ENCODE assay signal across 14 mouse cellular contexts in genomic region chr6:37401928-37402327, GRCm38 (mm10). TPM values are rescaled to one million over a fixed set of nuclear protein-coding genes. Genes with fewer than 3 reads are reported as not detected.
DNase-seq lines count a peak whose midpoint lies in the region; ATAC-seq and TF ChIP-seq lines count a peak whose summit lies in the region.
"Had no signal": no experiment of that assay in that cellular context is flagged by ENCODE, and none has a peak within 500 bp of the region (broad histone marks: within the 10 kb centered on the region; RNA-seq: fewer than 3 reads in every experiment).

No protein-coding gene starts in this region.

- WGBS in heart, embryonic 13.5 days: 25% methylated on average over 7 of the region's 7 CpGs
- 23% methylated on average over 7 of the region's 7 CpGs for WGBS in lung, embryonic 15.5 days
- WGBS in kidney, postnatal 0 days: 15% methylated on average over 7 of the region's 7 CpGs
- WGBS in stomach, postnatal 0 days: 40% methylated on average over 7 of the region's 7 CpGs

- no peaks in the 10 kb centered on the region for H3K27me3 ChIP-seq in heart, embryonic 13.5 days (replicated peaks)
- H3K27me3 ChIP-seq in lung, embryonic 15.5 days: no peaks in the 10 kb centered on the region
- no peaks in the 10 kb centered on the region for H3K27me3 ChIP-seq in kidney, postnatal 0 days (ENCODE audit: insufficient read depth, low read length)
- H3K27me3 ChIP-seq in stomach, postnatal 0 days (ENCODE audit: control insufficient read depth, insufficient read depth, low read length): no peaks in the 10 kb centered on the region
- H3K27me3 ChIP-seq: liver, embryonic 13.5 days; megakaryocyte, embryonic 14.5 days had no signal

- DNase-seq in heart, adult 9 months (ENCODE audit: low spot score in 2 of 2): no peak
- DNase-seq in lung, postnatal 36 days: no peak
- peak; percentile 37 for DNase-seq in kidney, postnatal 0 days (ENCODE audit: low spot score)
- DNase-seq in stomach, postnatal 0 days (ENCODE audit: low spot score): no peak
- DNase-seq in layer of hippocampus, adult 11-12 months (ENCODE audit: low spot score): no peak
- DNase-seq: cerebellum, adult 9-10 months; embryo, embryonic 11 days; liver, embryonic 13.5 days; right cerebral cortex, postnatal 14 days; thymus, postnatal 25 days had no signal

- H3K4me2 ChIP-seq in heart, embryonic 13.5 days: peak overlapping the region; percentile 41; the same call in 1 of the 2 replicates
- no peak overlapping the region for H3K4me2 ChIP-seq in lung, embryonic 15.5 days
- H3K4me2 ChIP-seq in kidney, postnatal 0 days (ENCODE audit: low read length): no peak overlapping the region
- no peak overlapping the region for H3K4me2 ChIP-seq in stomach, postnatal 0 days (replicated peaks; ENCODE audit: low read depth)
- H3K4me2 ChIP-seq: liver, embryonic 13.5 days had no signal

- peak overlapping the region; percentile 37 for H3K9ac ChIP-seq in heart, embryonic 13.5 days
- no peak overlapping the region for H3K9ac ChIP-seq in lung, embryonic 15.5 days
- 0 out of 2 replicates have a peak overlapping the region, but pooled peaks have one; percentile 18 for H3K9ac ChIP-seq in kidney, postnatal 0 days (ENCODE audit: low read depth, low read length)
- no peak overlapping the region for H3K9ac ChIP-seq in stomach, postnatal 0 days (ENCODE audit: low read length)
- H3K9ac ChIP-seq: liver, embryonic 13.5 days had no signal

- TF ChIP-seq CTCF in kidney, postnatal 0 days (IDR thresholded peaks at IDR 0.05; ENCODE audit: low read depth): no peak
- TF ChIP-seq CTCF in stomach, postnatal 0 days (IDR thresholded peaks at IDR 0.05; ENCODE audit: low read depth): no peak

- ATAC-seq in heart, embryonic 13.5 days (ENCODE audit: extremely low read depth, insufficient number of reproducible peaks, low FRiP score, low TSS enrichment): no peak
- ATAC-seq in lung, embryonic 15.5 days (ENCODE audit: borderline replicate concordance, extremely low read depth, low FRiP score, low TSS enrichment): no peak
- no peak for ATAC-seq in kidney, postnatal 0 days (replicated peaks; ENCODE audit: low FRiP score, low read depth)
- ATAC-seq in stomach, postnatal 0 days (ENCODE audit: low FRiP score, low TSS enrichment): no peak

- no peak overlapping the region for H3K4me3 ChIP-seq in heart, embryonic 13.5 days
- no peak overlapping the region for H3K4me3 ChIP-seq in lung, embryonic 15.5 days
- H3K4me3 ChIP-seq in kidney, postnatal 0 days (replicated peaks; ENCODE audit: low read depth, low read length): no peak overlapping the region
- no peak overlapping the region for H3K4me3 ChIP-seq in stomach, postnatal 0 days (ENCODE audit: low read depth, low read length)
- H3K4me3 ChIP-seq: layer of hippocampus, adult 2 months; liver, embryonic 13.5 days; megakaryocyte, embryonic 14.5 days had no signal

- H3K27ac ChIP-seq in heart, embryonic 13.5 days (replicated peaks): peak overlapping the region; percentile 91
- peak overlapping the region; percentile 63 for H3K27ac ChIP-seq in lung, embryonic 15.5 days
- peak overlapping the region; percentile 66 for H3K27ac ChIP-seq in kidney, postnatal 0 days
- H3K27ac ChIP-seq in stomach, postnatal 0 days (replicated peaks): peak overlapping the region; percentile 65
- H3K27ac ChIP-seq: layer of hippocampus, adult 2 months; liver, embryonic 13.5 days had no signal

- peaks cover 8% of the 10 kb centered on the region for H3K36me3 ChIP-seq in heart, embryonic 13.5 days
- H3K36me3 ChIP-seq in lung, embryonic 15.5 days: no peaks in the 10 kb centered on the region
- H3K36me3 ChIP-seq in kidney, postnatal 0 days (ENCODE audit: insufficient read depth, low read length): no peaks in the 10 kb centered on the region
- H3K36me3 ChIP-seq in stomach, postnatal 0 days (ENCODE audit: control insufficient read depth, insufficient read depth, low read length): no peaks in the 10 kb centered on the region
- H3K36me3 ChIP-seq: liver, embryonic 13.5 days had no signal

- no peaks in the 10 kb centered on the region for H3K9me3 ChIP-seq in heart, embryonic 13.5 days
- no peaks in the 10 kb centered on the region for H3K9me3 ChIP-seq in lung, embryonic 15.5 days
- no peaks in the 10 kb centered on the region for H3K9me3 ChIP-seq in kidney, postnatal 0 days (replicated peaks; ENCODE audit: low read length)
- no peaks in the 10 kb centered on the region for H3K9me3 ChIP-seq in stomach, postnatal 0 days (ENCODE audit: control insufficient read depth, low read length)
- H3K9me3 ChIP-seq: liver, embryonic 13.5 days had no signal

- no peak for TF ChIP-seq EP300 in stomach, postnatal 0 days (optimal IDR thresholded peaks at IDR 0.05)

- peaks cover 98% of the 10 kb centered on the region for H3K4me1 ChIP-seq in heart, embryonic 13.5 days
- H3K4me1 ChIP-seq in lung, embryonic 15.5 days: peaks cover 71% of the 10 kb centered on the region
- H3K4me1 ChIP-seq in kidney, postnatal 0 days (replicated peaks; ENCODE audit: insufficient read depth, low read length): peaks cover 57% of the 10 kb centered on the region
- H3K4me1 ChIP-seq in stomach, postnatal 0 days (replicated peaks; ENCODE audit: control insufficient read depth, insufficient read depth): peaks cover 14% of the 10 kb centered on the region

RNA-seq across cellular contexts. Expression of gene Creb3l2, which starts 40.0 kb away (rescaled TPM):
- polyA plus RNA-seq in heart, embryonic 13.5 days (2015; fragmentation: Nextera tagmentation; extraction: Ambion mirVana): 29.9 and 30.1 TPM in 2 replicates
- 27.8 and 28.0 TPM in 2 replicates for polyA plus RNA-seq in lung, embryonic 15.5 days (2015; fragmentation: Nextera tagmentation; extraction: Ambion mirVana)
- polyA plus RNA-seq in kidney, postnatal 0 days (2015; fragmentation: Nextera tagmentation; extraction: Ambion mirVana): 20.8 and 23.3 TPM in 2 replicates
- polyA plus RNA-seq in stomach, postnatal 0 days (2015; fragmentation: Nextera tagmentation; extraction: Ambion mirVana): 8.3 and 8.5 TPM in 2 replicates

Comparison
In these comparisons a context has a peak if more than half of its experiments do, and no peak if none do; other contexts are left out.
1. H3K9ac ChIP-seq: peak in heart, embryonic 13.5 days (single experiment) and kidney, postnatal 0 days (single experiment); none in lung, embryonic 15.5 days (single experiment) and stomach, postnatal 0 days (single experiment).
2. Peak in every context shown above with its lines, with median percentiles within 50 percentile points of each other: H3K27ac ChIP-seq.